Mouse (Mus musculus) right cerebral cortex, adult 2 months (tissue): ENCODE results near the gene Ndufb6.

ENCODE experiments used
- DNase-seq, 2 experiments: peaks; one replicate each; pipeline ENCODE4 v3.0.0; 2021 to 2022; ENCODE audit warnings: low spot score in 2 of 2

The Ndufb6 gene

DNA sequence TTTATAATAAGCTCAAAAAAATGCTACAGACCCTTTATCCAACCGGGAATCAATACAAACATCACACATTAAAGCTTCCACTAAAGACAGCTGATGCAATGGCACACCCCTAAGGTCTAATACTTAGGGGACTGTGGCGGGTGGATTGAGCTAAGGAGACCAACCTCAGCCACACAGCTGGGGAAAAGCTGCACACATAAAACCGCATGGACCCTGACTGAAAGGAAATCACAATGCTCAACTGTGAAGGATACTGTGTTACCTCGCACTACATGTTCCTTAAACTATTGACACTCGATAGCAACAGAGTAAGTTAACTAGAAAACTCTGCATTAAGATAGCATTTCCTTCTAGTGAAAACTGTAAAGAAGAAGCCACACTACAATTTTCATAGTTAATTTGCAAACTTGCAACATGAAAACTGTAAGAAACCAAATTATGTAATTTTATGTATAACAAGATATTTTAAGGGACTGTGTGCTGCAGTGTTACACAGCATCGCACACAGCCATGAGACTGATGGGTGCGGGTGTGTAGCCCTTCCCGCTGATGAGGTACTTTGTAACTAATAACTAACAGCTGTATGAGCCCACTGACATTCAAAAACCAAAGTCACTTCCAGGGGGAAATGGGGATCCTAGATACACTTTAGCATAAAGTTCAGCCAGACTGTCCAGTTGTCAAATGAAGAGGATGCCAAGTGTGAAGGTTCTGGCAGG, 24.7 kb downstream of the Ndufb6 start:
- no peak for DNase-seq

DNA sequence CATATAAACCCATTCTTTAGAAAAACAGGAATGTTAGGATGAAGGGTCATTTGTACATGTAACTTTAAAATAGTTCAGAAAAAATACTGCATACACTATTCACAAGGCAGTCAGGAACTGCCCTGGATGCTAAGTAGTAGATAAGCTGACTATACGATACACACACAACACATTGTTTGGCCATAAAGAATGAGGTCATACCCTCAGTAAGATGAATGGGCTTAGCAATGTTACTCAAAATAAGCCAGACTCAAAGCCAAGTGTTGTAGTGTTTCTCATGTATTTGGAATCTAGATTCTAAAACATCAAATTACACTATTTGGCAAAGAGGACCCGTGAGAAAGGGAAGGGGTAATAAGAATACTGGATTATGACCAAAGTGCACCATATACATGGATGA, 25.5 kb downstream of the Ndufb6 start:
- no peak for DNase-seq

- DNase-seq: no peak
Observed at GRCm38 (mm10) chr4:40250984-40251383, 28.2 kb downstream of the Ndufb6 start.

DNA sequence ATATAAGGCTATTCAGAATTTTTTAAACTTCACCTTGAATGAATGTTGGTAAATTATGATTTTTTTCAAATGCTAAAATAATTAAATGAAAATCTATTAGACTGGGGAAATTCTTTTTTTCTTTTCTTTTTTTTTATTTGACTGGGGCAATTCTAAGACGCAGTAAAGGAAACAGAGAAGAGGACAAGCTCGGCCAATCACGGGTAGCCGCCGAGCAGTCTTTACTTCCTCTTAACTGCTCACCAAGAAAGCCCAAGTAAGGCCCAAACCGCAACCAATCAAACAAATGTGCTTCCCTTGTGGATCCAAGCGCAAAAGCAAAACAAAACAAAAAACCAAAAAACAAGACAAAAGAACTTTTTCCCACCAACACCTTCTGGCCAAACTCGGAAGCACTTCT, 35.2 kb downstream of the Ndufb6 start:
- no peak for DNase-seq

GRCm38 (mm10) chr4:40243006-40243405, 36.2 kb downstream of the Ndufb6 start:
- no peak for DNase-seq

- DNase-seq: no peak
Observed at GRCm38 (mm10) chr4:40241928-40242327, 37.3 kb downstream of the Ndufb6 start.

GRCm38 (mm10) chr4:40240272-40240744, 38.9 kb downstream of the Ndufb6 start:
- no peak for DNase-seq

- peak in 1 of 2 experiments; percentile 29 for DNase-seq
Observed at GRCm38 (mm10) chr4:40239409-40240271, 39.6 kb downstream of the Ndufb6 start, which contains the start of gene Ddx58. Ddx58 (minus strand) TSS chr4:40239828.

- peak in 1 of 2 experiments; percentile 13 for DNase-seq
Observed at GRCm38 (mm10) chr4:40238483-40239408, 40.5 kb downstream of the Ndufb6 start.

- no peak for DNase-seq
Observed at GRCm38 (mm10) chr4:40236829-40237228, 42.4 kb downstream of the Ndufb6 start.

- DNase-seq: no peak
Observed at GRCm38 (mm10) chr4:40234256-40234655, 45.0 kb downstream of the Ndufb6 start.

GRCm38 (mm10) chr4:40233062-40233664, 46.1 kb downstream of the Ndufb6 start:
- DNase-seq: no peak

DNA sequence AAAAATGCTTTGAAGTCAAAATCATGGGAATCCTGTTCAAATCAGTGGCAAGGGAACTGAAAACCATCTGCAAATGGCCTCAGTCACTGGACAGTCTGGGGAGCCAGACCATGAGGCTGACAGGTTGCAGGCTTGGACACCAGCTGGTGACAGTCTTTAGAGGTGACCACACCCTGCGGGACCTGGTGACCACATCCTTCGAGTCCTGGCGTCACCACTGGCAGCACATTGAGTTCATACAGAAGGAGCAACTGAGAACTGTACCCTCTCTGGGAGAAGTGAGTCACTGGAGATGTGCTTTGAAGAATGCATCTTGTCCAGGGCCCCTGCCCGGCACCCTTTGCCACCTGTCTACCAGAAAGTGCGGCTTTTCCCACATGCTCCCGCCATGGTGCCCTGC, 49.5 kb downstream of the Ndufb6 start:
- no peak for DNase-seq

- no peak for DNase-seq
Observed at GRCm38 (mm10) chr4:40227886-40228285, 51.3 kb downstream of the Ndufb6 start.

GRCm38 (mm10) chr4:40227131-40227530, 52.1 kb downstream of the Ndufb6 start:
- no peak for DNase-seq

GRCm38 (mm10) chr4:40226095-40226494, 53.1 kb downstream of the Ndufb6 start:
- DNase-seq: no peak

GRCm38 (mm10) chr4:40221876-40222585, 57.2 kb downstream of the Ndufb6 start:
- DNase-seq: no peak

DNA sequence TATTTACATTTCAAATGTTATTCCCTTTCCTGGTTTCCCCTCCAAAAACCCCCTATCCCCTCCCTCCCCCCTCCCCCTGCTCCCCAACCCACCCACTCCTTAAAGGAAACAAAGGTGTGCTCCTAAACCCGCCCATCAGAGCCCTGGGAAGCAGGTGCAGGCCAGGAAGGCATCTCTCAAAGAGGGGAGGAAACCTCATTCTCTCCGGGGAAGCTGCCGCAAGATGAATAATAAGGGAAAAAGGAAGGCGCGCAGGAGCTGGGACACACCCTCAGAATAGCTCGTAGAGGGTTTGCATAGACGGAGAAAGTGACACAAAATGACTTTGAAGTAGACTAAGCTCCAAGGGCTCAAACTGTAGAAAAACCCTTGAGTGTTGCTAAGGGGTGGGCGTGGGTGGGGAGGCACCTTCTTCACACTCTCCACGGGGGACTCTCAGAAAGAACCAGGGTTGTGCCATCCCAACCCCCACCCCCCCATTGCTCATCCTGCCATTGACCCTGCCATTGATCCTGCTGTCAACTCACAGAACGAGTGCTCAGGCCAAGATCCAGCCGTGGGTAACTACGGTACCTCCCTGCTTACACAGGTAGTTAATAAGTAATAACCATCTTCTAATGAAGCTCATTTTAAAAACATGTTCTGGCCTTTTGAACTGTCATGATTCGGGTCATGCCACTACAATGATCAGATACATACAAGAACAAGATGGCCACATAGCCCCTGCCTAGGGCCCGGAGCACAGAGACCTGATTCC, 58.0 kb downstream of the Ndufb6 start:
- no peak for DNase-seq
